Mouse (Mus musculus): ENCODE data around the gene Cyp4f13. TPM values are rescaled to one million over a fixed set of nuclear protein-coding genes. Genes with fewer than 3 reads are reported as not detected.

The Cyp4f13 gene
- polyA plus RNA-seq (2012; rRNA removed) = 3.7 and 3.9 TPM in 2 replicates

GRCm38 (mm10) chr17:32947215-32947914 lies at the start of gene Cyp4f13:
Cyp4f13 (minus strand) TSS chr17:32947402.

DNA sequence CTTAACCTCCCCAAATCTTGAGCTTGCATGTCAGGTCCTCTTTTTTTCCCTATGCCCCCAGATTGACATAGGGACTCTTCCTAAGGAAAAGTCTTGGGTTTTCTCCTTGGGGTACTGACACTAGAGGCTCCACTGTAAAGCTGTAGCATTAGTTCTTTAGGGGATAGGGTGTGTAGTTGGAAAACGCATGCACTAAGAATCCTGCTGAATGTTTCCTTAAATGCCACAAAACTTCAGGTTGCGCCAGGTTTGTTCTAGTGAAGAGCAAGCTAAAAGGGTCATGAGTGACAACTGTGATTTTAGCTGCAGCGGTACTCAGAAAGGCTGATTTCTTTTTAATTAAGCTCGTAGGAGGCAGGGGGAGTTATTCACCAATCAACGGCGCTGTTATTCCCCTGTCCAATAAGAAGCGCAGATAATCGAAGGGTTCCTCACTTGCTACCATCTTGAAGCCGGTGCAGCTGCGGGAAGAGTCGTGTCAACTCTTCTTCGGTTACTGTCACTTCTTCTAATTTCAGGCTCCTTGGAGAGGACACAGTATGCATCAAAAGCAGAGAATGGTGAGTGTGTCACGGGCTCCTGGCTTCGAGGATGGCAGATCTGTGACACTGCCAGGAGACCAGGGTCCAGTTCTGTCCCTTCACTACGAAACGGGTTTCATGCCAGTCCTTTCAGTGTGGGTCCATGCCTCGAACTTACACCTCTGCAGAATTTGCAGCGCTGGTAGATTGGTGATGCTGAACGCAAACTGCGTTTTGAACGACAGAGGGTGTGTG lies 45.7 kb upstream of the Cyp4f13 start, which contains the start of gene Zfp952:
Zfp952 (plus strand) TSS at position 431 of the 776 bp plus-strand sequence.

GRCm38 (mm10) chr17:32965623-32966290 lies 18.6 kb upstream of the Cyp4f13 start, which contains the start of gene Zfp472:
Zfp472 (plus strand) TSS chr17:32965814.

DNA sequence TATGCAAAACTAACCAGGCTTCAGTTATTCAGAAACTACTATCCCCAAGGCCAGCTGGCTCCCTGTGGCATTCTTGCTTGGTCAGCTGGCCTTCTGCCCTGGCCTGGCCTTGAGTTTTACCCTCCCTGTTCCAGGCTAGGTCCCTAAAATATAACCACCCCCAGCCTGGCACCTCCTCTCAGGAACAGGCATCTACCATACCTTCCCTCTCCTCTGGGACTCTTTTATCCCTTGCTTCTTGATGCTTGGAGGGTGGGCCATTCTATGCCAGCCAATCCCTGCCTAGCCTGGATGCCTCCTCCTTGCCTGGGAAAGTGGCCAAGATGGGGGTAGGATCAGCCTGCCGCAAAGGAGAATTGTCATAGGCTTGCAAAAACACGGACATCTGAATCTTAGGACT lies 30.1 kb downstream of the Cyp4f13 start, which contains the start of gene Cyp4f14:
Cyp4f14 (minus strand) TSS at position 212 of the 400 bp plus-strand sequence.

DNA sequence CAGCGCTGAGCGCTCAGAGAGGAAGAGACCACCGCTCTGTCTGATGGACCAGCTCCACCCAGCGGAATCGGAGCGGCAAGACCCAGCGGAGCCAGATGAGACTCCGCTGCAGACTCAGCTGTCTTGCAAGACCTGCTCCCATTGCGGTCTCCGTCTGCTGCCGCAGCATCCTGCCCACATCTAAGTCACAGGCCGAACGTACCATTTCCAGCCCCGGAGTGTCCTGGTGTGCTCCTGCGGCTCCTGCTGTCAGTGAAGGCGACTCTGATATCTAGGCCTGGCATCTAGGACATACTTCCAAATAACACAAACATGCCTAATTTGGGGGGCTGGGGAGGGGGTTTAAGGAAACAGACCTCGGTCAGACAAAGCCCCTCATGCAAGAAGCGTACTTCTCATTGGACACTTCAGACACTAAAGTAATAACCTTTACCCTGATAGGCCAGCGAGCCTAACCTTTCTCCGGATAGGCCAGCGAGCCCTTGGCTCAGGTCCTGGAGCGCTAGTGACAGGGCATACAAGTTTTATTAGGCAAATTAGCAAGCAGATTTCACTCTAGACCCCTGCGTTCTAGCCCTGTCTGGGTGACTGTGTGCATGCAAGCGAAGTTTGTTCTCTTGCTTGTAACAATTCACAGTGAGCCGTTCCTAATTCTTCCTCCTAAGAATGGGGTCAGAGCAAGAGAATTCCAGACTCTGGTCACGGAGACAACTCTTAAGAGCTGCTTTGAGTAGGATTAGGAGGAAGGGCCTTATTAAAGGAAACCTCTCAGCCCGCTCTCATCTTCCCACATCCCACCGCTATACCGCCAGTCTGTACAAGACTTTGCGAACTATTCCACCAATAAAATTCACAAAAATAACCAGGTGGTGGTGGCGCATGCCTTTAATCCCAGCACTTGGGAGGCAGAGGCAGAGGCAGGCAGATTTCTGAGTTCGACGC lies 55.7 kb downstream of the Cyp4f13 start, which contains the start of gene Zfp870:
Zfp870 (minus strand) TSS at position 404 of the 942 bp plus-strand sequence.

Other genes with a start within 250 kb of the Cyp4f13 start
- 7.6 and 9.3 TPM in 2 replicates for gene Zfp871, start 159.1 kb downstream of the Cyp4f13 start, polyA plus RNA-seq (2012; rRNA removed)
- gene Zfp811, start 137.5 kb downstream of the Cyp4f13 start, polyA plus RNA-seq (2012; rRNA removed) = 0.11 and 0.17 TPM in 2 replicates
- gene Zfp799, start 117.1 kb downstream of the Cyp4f13 start, polyA plus RNA-seq (2012; rRNA removed) = 1.0 TPM in 2 replicates
- gene Zfp870, start 55.8 kb downstream of the Cyp4f13 start, polyA plus RNA-seq (2012; rRNA removed) = 0.90 and 0.93 TPM in 2 replicates
- not detected in 2 replicates for gene Cyp4f14, start 30.1 kb downstream of the Cyp4f13 start, polyA plus RNA-seq (2012; rRNA removed)
- gene Zfp472, start 18.4 kb upstream of the Cyp4f13 start, polyA plus RNA-seq (2012; rRNA removed) = 2.7 and 3.1 TPM in 2 replicates
- gene Zfp952, start 45.7 kb upstream of the Cyp4f13 start, polyA plus RNA-seq (2012; rRNA removed) = 1.9 and 2.1 TPM in 2 replicates
- 1.3 and 1.5 TPM in 2 replicates for gene Zfp763, start 86.0 kb upstream of the Cyp4f13 start, polyA plus RNA-seq (2012; rRNA removed)
- not detected in 2 replicates for gene 4921501E09Rik, start 120.7 kb upstream of the Cyp4f13 start, polyA plus RNA-seq (2012; rRNA removed)
- gene Zfp563, start 141.9 kb upstream of the Cyp4f13 start, polyA plus RNA-seq (2012; rRNA removed) = 0.67 and 0.91 TPM in 2 replicates
- not detected in 2 replicates for gene Morc2b, start 192.3 kb upstream of the Cyp4f13 start, polyA plus RNA-seq (2012; rRNA removed)
- not detected in 2 replicates for gene Olfr55, start 221.0 kb upstream of the Cyp4f13 start, polyA plus RNA-seq (2012; rRNA removed)
- gene Olfr239, start 243.9 kb upstream of the Cyp4f13 start, polyA plus RNA-seq (2012; rRNA removed) = not detected in 2 replicates